Mouse (Mus musculus) mammary gland, adult 2 months (tissue): Measurements from ENCODE around the gene Ankzf1. TPM values are rescaled to one million over a fixed set of nuclear protein-coding genes. Genes with fewer than 3 reads are reported as not detected.

Experiments used
- polyA plus RNA-seq: library from polyadenylated mRNA; depleted of rRNA; stranded (reverse); fragments of >200 nt; gene quantifications from 2 replicates; pipeline ENCODE4 v1.2.3, GENCODE M21; 2012; ENCODE audit warnings: low replicate concordance; rRNA removed

Gene Ankzf1
- 13.9 and 17.8 TPM in 2 replicates for polyA plus RNA-seq

GRCm38 (mm10) chr1:75191622-75192402 is at the start of gene Ankzf1, which contains the start of gene Atg9a:
Ankzf1 (plus strand) TSS chr1:75192151.
Atg9a (minus strand) TSS chr1:75192196.

DNA sequence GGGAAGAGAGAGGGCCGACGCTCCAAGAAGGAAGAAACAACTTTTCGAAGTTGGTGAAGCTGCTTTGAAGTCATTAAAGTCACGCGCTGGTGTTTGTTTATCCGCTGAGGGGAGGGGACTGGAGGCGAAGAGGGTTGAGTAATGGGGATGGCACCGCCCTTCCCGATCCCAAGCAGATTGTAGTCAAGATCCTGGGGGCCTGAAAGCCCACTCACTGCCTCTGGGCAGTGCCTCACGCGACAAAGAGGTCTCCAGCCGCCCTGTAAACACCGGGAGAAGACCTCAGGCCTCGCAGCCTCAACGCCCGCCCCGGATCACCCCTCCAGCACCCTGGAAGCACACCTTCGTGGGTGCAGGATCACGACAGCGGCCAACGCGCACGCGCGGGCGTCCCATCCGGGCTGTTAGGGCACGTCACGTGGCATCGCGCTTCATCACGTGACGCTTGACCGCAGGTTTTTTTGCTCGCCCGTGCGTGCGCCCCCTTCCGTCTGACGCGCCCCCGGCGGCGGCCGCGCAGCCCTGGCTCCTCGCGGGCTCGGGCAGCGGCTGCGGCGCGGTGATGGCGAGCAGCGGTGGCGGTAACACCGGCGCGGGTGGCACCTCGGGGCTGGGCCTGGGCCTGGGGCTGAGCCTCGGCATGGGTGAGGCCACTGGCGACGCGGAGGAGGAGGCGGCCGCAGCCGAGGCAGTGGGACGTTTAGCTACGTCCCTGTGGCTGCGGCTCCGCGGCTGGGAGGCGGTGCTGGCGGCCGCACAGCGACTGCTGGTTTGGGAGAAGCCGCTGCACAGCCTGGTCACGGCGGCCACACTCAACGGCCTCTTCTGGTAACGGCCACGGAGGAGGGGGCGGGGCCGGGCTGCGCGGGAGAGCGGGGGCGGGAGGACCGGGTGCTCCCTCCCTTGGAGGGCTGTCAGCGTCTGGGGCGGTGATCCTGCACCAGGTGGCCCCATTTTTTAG is 49.4 kb upstream of the Ankzf1 start, which contains the start of the genes Cnppd1 and Retreg2:
Gene Cnppd1 (minus strand): TSS at position 411 of the 961 bp plus-strand sequence.
Gene Retreg2 (plus strand): TSS at position 478 of the 961 bp plus-strand sequence.

DNA sequence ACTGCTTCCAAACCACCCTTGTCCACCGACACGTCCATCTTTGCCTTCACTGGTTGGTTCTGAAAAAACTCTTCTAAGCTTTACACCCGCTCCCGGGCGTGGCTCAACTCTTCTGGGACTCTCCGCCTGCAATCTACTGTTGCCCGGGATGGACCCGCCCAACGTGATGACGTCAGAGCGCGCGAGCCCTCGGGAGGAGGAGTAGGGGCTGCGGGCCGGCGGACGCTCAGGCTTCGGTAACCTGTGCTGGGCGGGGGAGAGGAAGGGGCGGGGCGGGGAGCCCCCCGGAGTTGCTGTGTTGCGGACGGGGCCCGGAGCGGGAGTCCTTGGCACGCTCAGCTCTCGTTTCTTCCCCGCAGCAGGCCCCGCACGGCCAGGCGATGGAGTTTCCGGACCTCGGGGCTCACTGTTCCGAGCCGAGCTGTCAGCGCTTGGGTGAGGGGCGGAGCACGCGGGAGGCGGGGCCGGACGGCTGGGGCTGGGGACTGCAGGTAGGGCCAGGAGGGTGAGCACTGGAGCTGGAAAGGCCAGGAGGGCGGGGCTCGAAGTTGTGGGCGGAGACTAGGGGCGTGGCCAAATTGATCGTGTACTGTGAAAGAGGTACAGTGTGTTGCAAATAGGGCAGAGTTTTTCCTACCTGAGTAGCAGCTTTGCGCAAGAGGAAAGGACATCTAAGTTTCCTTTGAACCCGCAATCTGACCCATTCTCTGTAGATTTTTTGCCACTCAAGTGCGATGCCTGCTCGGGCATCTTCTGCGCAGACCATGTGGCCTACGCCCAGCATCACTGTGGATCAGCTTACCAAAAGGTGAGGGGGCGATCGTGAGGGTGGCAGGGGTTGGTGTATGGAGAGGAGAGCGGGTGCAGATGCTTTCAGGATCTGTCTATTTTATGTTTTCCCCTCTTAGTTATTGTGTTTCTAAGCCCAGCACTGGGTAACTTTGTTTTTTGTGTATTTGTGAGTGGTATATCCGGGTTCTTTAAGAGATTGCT is 23.2 kb upstream of the Ankzf1 start, which contains the start of gene Zfand2b:
Gene Zfand2b (plus strand): TSS at position 175 of the 993 bp plus-strand sequence.

GRCm38 (mm10) chr1:75180105-75180590 is 11.8 kb upstream of the Ankzf1 start, which contains the start of gene Abcb6:
Abcb6 (minus strand) TSS chr1:75180392.

DNA sequence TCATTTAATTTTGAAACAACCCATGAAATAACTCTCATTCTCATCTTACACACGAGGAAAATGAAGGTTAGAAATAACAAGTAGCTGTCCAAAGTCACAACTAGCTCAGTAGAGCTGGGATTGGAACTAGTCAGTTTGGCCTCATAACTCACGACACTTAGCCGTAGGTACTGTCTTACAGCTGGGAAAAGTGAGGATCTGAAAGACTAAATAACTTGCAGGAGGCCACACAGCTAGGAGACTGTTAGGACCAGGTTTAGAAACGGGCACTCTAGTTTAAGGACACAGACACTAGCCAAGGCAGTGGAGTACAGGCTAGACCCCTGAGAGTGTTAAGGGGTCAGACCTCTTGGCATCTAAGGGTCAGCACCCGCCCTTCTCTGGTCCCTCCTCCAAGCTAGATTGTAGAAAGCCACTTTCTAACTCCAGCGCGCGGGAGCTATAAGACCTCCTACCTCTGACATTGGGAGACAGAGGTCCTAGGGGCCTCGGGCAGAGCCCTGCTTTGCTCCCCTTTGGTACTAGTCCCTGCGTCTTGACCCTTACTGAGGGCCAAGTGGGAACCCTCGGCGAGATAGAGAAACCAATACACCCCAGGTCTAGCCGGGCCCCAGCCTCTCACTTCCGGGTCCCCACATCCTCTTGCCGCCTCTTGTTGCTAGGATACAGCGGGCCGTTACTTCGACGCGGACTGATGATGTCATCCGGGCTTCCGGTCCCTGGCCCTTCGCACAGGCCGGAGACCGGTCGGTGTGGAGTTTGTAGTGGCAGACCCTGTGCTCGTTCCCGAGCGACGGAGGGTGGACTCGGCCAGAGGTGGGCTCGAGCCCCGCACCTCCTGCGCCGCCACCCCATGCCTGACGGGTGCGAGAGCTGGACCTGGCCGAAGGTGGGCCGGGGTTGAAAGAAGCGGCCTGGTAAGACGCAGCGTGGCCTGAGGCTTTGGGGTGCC is 18.5 kb downstream of the Ankzf1 start, which contains the start of the genes Glb1l and Stk16:
Gene Glb1l (minus strand): TSS at position 678 of the 952 bp plus-strand sequence.
Gene Stk16 (plus strand): TSS at position 703 of the 952 bp plus-strand sequence.

DNA sequence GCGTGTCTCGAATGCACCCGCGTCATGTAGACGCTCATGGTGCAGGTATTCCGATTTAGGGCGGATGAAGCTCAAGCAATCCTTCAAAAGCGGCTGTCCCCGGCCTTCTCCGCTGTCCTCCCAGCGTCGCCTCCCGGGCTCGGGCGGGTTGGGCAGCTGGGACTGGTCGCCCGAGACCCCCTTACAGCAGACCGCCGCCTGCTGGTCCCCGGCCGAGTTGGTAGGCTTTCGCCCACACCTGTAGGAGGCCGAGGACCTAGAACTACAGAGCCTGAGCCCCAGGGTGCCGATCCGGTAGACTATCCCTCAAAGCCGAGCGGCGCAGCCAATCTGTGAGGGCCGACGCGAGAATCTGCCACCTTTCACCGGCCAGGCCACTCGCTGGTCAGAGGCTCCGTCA is 27.6 kb downstream of the Ankzf1 start, which contains the start of gene Tuba4a:
Gene Tuba4a (minus strand): TSS at position 335 of the 400 bp plus-strand sequence.

DNA sequence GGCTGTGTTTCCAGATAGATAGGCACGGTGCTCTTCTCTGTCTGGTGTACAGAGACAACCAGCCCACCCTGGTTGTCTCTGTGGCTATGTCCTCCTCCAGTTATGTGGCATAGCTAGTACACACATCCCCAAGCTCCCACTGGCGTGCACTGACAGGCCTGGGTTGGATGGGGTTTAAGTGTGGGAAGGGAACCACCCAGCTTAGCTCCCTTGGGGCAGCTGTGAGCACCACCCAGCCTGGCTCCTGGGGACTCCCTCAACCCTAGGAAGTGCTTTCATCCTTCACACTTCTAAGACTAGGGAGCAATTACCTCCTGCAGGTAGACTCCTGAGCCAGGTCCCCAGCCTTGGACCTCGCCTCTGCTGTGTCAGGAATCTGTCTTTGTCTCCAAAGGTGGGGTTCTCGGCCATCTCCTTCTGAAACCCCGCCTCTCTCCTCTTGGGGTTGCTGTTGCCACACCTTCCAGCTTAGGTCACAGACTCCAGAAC is 39.8 kb downstream of the Ankzf1 start, which contains the start of gene A630095N17Rik:
Gene A630095N17Rik (minus strand): TSS at position 439 of the 489 bp plus-strand sequence.

GRCm38 (mm10) chr1:75236117-75237050 is 44.4 kb downstream of the Ankzf1 start, which contains the start of gene Dnajb2:
Dnajb2 (plus strand) TSS chr1:75236406.

Other genes starting within 250 kb of the Ankzf1 start
- gene Ihh, start 240.5 kb upstream of the Ankzf1 start, polyA plus RNA-seq: 0.14 and 0.22 TPM in 2 replicates
- gene Nhej1, start 67.0 kb upstream of the Ankzf1 start, polyA plus RNA-seq: 2.6 and 5.6 TPM in 2 replicates
- 0.76 and 0.80 TPM in 2 replicates for gene Slc23a3, start 58.3 kb upstream of the Ankzf1 start, polyA plus RNA-seq
- gene Cnppd1, start 49.4 kb upstream of the Ankzf1 start, polyA plus RNA-seq: 66.5 and 70.1 TPM in 2 replicates
- gene Retreg2, start 49.4 kb upstream of the Ankzf1 start, polyA plus RNA-seq: 139 and 161 TPM in 2 replicates
- 73.7 and 75.2 TPM in 2 replicates for gene Zfand2b, start 23.5 kb upstream of the Ankzf1 start, polyA plus RNA-seq
- gene Abcb6, start 11.8 kb upstream of the Ankzf1 start, polyA plus RNA-seq: 19.2 and 31.3 TPM in 2 replicates
- 70.2 and 110 TPM in 2 replicates for gene Atg9a, start within 50 bp of the Ankzf1 start, polyA plus RNA-seq
- gene Glb1l, start 18.7 kb downstream of the Ankzf1 start, polyA plus RNA-seq: 9.4 and 18.5 TPM in 2 replicates
- gene Stk16, start 18.7 kb downstream of the Ankzf1 start, polyA plus RNA-seq: 187 and 188 TPM in 2 replicates
- gene Tuba4a, start 27.7 kb downstream of the Ankzf1 start, polyA plus RNA-seq: 75.9 and 184 TPM in 2 replicates
- gene A630095N17Rik, start 40.0 kb downstream of the Ankzf1 start, polyA plus RNA-seq: not detected in 2 replicates
- 50.7 and 52.0 TPM in 2 replicates for gene Dnajb2, start 44.3 kb downstream of the Ankzf1 start, polyA plus RNA-seq
- gene Ptprn, start 72.4 kb downstream of the Ankzf1 start, polyA plus RNA-seq: 0.11 and 0.19 TPM in 2 replicates
- gene Resp18, start 86.3 kb downstream of the Ankzf1 start, polyA plus RNA-seq: not detected in 2 replicates
- 167 and 178 TPM in 2 replicates for gene Dnpep, start 125.8 kb downstream of the Ankzf1 start, polyA plus RNA-seq
- gene Des, start 168.2 kb downstream of the Ankzf1 start, polyA plus RNA-seq: 24.9 and 299 TPM in 2 replicates
- 28.4 and 38.3 TPM in 2 replicates for gene Speg, start 183.1 kb downstream of the Ankzf1 start, polyA plus RNA-seq
- 137 and 159 TPM in 2 replicates for gene Gmppa, start 243.8 kb downstream of the Ankzf1 start, polyA plus RNA-seq